Mouse (Mus musculus) lung, embryonic 16.5 days (tissue): Measurements from ENCODE around the gene Grtp1. TPM values are rescaled to one million over a fixed set of nuclear protein-coding genes. Genes with fewer than 3 reads are reported as not detected.
A peak's percentile ranks its signal among the peaks of the same experiment; 100 is the strongest.

Source experiments
- ATAC-seq: fragments of 200-750 bp; cut with Nextera tagmentation; 2 replicates; pipeline ENCODE4 v1.8.0; 2017; ENCODE audit warnings: low read depth, mild to moderate bottlenecking, moderate library complexity
- H3K27ac ChIP-seq: fragments of 300-500 bp; sonication (generic); 2 replicates; pipeline ENCODE4 v1.5.1; 2014; ENCODE audit warnings: mild to moderate bottlenecking, control low read depth, low read length
- H3K27me3 ChIP-seq: fragments of 300-500 bp; sonication (generic); 2 replicates; pipeline ENCODE4 v1.6.1; 2014; ENCODE audit warnings: low read depth, low read length, mixed read lengths; ENCODE audit not compliant: control insufficient read depth, insufficient read depth
- H3K36me3 ChIP-seq: fragments of 300-500 bp; sonication (generic); 2 replicates; pipeline ENCODE4 v1.6.1; 2014; ENCODE audit warnings: low read length; ENCODE audit not compliant: control insufficient read depth, insufficient read depth
- H3K4me1 ChIP-seq: fragments of 300-500 bp; sonication (generic); replicated peaks from 2 replicates; pipeline ENCODE4 v1.6.1; 2014; ENCODE audit warnings: low read length, mixed read lengths; ENCODE audit not compliant: control insufficient read depth, insufficient read depth
- H3K4me2 ChIP-seq: fragments of 300-500 bp; sonication (generic); 2 replicates; pipeline ENCODE4 v1.6.1; 2014; ENCODE audit warnings: low read depth, low read length, control low read depth
- H3K4me3 ChIP-seq: fragments of 300-500 bp; sonication (generic); 2 replicates; pipeline ENCODE4 v1.5.1; 2014; ENCODE audit warnings: mild to moderate bottlenecking, low read length, control low read depth
- H3K9ac ChIP-seq: fragments of 300-500 bp; sonication (generic); 2 replicates; pipeline ENCODE4 v1.6.1; 2014; ENCODE audit warnings: low read length, control low read depth
- H3K9me3 ChIP-seq: fragments of 300-500 bp; sonication (generic); 2 replicates; pipeline ENCODE4 v1.6.1; 2016; ENCODE audit warnings: low read length; ENCODE audit not compliant: control insufficient read depth
- WGBS: fragments of 180-500 bp; shearing (Covaris S2); extraction: QIAGEN DNeasy Blood & Tissue Kit; methylation state at CpG from one replicate; pipeline ENCODE4 v1.1.7; 2014; 5-methylcytosine and 5-hydroxymethylcytosine counted together
- polyA plus RNA-seq: library from polyadenylated mRNA; unstranded; fragments of >200 nt; fragmentation: Nextera tagmentation; extraction: Ambion mirVana; gene quantifications from 2 replicates; pipeline ENCODE4 v1.2.1, GENCODE M21; 2015

Grtp1 gene
- polyA plus RNA-seq, 1 experiment from 2014 or later: 4.5 TPM

DNA sequence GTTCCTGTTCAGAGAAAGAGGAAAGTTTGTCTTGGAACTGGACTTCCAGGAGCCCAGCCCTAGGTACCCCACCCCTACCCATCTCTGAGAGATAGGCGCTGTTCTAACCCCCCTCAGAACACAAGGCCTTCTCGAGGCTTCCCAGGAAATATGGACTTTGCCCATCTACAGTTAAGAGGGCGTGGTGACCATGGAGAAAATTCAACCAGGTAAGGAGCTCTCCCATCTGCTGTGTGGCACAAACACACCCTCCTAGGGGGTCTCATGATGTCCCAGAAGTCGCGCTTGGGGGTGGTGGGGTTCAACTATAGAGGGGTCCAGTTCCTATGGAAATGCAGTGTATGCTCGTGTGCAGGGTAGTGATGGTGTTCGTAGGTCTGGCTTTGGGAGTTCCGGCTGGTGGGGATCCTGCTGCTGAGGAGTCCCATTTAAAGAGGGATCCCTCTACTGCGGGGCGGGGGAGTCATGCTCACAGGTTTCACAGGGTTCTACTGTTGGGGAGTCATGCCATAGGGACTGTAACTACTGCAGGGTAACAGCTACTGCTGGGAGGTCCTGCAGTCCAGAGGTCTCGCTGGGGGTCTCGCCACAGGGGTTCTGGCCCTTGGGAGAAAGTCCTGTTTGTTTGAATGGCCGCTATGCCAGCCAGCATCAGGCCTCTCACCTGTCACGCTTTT, 897 bp downstream of the Grtp1 start:
- ATAC-seq: no peak

DNA sequence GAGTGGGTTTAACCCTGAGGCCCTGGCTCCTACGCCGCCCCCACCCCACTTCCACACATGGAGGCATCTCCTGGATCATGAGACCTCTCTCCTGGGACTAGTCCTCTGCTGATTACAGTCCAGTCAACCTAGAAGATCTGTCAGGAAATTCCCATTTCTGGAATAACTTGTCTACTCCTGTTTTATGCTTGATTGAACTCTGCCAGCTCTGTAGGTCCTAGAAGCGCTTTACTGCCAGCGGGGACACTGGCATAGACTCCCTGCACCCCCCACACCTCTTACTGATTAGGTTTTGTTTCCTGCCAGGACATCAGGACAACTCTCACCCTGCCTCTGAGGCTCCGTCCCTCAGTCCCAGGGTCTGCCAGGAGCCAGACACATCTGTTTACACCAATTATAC, 2.9 kb downstream of the Grtp1 start:
- no peak overlapping the region for H3K4me3 ChIP-seq
- no peaks in the 10 kb centered on the region for H3K9me3 ChIP-seq
- peaks cover 23% of the 10 kb centered on the region for H3K27me3 ChIP-seq
- H3K36me3 ChIP-seq: no peaks in the 10 kb centered on the region
- no peak overlapping the region for H3K4me2 ChIP-seq
- peaks cover 4% of the 10 kb centered on the region; the same call in 1 of the 2 replicates for H3K4me1 ChIP-seq
- no peak overlapping the region for H3K27ac ChIP-seq
- ATAC-seq: no peak
- WGBS: 81% methylated on average over 5 of the region's 5 CpGs
- no peak overlapping the region for H3K9ac ChIP-seq

More for the DNA sequence above, 897 bp downstream of the Grtp1 start:
- peak overlapping the region; percentile 55 for H3K4me3 ChIP-seq
- 25% methylated on average over 14 of the region's 14 CpGs for WGBS
- no peak overlapping the region for H3K9ac ChIP-seq
- H3K36me3 ChIP-seq: no peaks in the 10 kb centered on the region
- peaks cover 27% of the 10 kb centered on the region for H3K27me3 ChIP-seq
- peaks cover 4% of the 10 kb centered on the region; the same call in 1 of the 2 replicates for H3K4me1 ChIP-seq
- H3K9me3 ChIP-seq: no peaks in the 10 kb centered on the region
- H3K27ac ChIP-seq: no peak overlapping the region
- peak overlapping the region; percentile 73 for H3K4me2 ChIP-seq

- Histone ChIP-seq H3K36me3 (no peaks in the 10 kb centered on the region), H3K9ac (no peak overlapping the region), H3K9me3 (no peaks in the 10 kb centered on the region), H3K27ac (no peak overlapping the region), H3K4me2 (no peak overlapping the region), H3K4me1 (no peaks in the 10 kb centered on the region), H3K27me3 (peaks cover 10% of the 10 kb centered on the region), H3K4me3 (no peak overlapping the region)
- ATAC-seq: no peak
- 44% methylated on average over 10 of the region's 10 CpGs for WGBS
Measured at GRCm38 (mm10) chr8:13194818-13195217, 5.6 kb downstream of the Grtp1 start.

GRCm38 (mm10) chr8:13190235-13190634, 10.2 kb downstream of the Grtp1 start:
- H3K36me3 ChIP-seq: no peaks in the 10 kb centered on the region
- H3K4me2 ChIP-seq: no peak overlapping the region
- no peak overlapping the region for H3K9ac ChIP-seq
- H3K4me1 ChIP-seq: no peaks in the 10 kb centered on the region
- H3K4me3 ChIP-seq: no peak overlapping the region
- no peaks in the 10 kb centered on the region for H3K9me3 ChIP-seq
- no peaks in the 10 kb centered on the region for H3K27me3 ChIP-seq
- no peak overlapping the region for H3K27ac ChIP-seq
- WGBS: 76% methylated on average over 8 of the region's 8 CpGs
- ATAC-seq: no peak

DNA sequence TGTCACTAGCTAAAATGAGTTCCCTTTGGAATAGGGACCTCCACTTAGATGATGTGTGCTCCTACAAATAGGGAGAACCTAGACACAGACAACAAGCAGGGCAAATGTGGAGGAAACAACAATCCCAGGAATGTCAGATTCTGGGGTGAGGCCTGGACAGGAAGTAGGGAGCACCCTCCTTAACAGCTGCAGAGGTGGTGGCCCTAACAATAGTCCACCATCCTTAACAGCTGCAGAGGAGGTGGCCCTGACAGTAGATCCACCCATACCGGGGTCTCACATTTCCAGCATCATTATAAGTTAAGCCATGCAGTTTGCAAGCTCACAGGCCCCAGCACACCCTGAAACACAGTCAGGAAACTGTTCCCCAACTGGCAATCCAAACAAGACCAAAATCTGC, 11.6 kb downstream of the Grtp1 start:
- Histone ChIP-seq H3K36me3 (no peaks in the 10 kb centered on the region), H3K4me1 (no peaks in the 10 kb centered on the region), H3K9ac (no peak overlapping the region), H3K27me3 (no peaks in the 10 kb centered on the region), H3K4me3 (no peak overlapping the region), H3K9me3 (no peaks in the 10 kb centered on the region), H3K4me2 (no peak overlapping the region), H3K27ac (no peak overlapping the region)
- WGBS: 79% methylated on average over 1 of the region's 1 CpGs
- ATAC-seq: no peak

GRCm38 (mm10) chr8:13188052-13188555, 12.3 kb downstream of the Grtp1 start:
- H3K27ac ChIP-seq: no peak overlapping the region
- H3K36me3 ChIP-seq: no peaks in the 10 kb centered on the region
- H3K4me1 ChIP-seq: no peaks in the 10 kb centered on the region
- no peak for ATAC-seq
- H3K4me3 ChIP-seq: no peak overlapping the region
- H3K9ac ChIP-seq: no peak overlapping the region
- no peak overlapping the region for H3K4me2 ChIP-seq
- WGBS: 89% methylated on average over 13 of the region's 13 CpGs
- no peaks in the 10 kb centered on the region for H3K27me3 ChIP-seq
- no peaks in the 10 kb centered on the region for H3K9me3 ChIP-seq

GRCm38 (mm10) chr8:13187638-13188037, 12.8 kb downstream of the Grtp1 start:
- H3K4me2 ChIP-seq: no peak overlapping the region
- no peak overlapping the region for H3K9ac ChIP-seq
- H3K36me3 ChIP-seq: no peaks in the 10 kb centered on the region
- 64% methylated on average over 7 of the region's 7 CpGs for WGBS
- no peak for ATAC-seq
- no peaks in the 10 kb centered on the region for H3K4me1 ChIP-seq
- H3K9me3 ChIP-seq: no peaks in the 10 kb centered on the region
- no peak overlapping the region for H3K4me3 ChIP-seq
- no peaks in the 10 kb centered on the region for H3K27me3 ChIP-seq
- H3K27ac ChIP-seq: no peak overlapping the region

DNA sequence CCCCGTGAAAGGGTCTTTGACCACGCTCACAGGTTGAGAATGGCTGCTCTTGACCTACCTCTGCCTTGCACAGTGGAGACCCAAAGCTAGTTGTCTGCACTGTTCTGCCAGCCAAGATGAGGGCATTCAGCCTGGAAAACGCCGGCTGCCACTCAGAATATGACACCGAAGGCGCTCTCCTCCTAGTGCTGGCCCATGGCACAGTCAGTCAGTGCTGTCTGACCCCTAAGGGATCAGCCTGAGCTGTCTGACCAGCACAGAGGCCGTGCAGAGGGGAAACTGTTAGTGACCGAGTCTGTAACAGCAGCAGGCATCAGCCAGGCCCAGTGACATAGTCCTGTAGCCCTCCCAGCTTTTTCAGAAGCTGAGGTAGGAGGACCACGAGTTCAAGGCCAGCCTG, 13.2 kb downstream of the Grtp1 start:
- no peaks in the 10 kb centered on the region for H3K4me1 ChIP-seq
- H3K9ac ChIP-seq: no peak overlapping the region
- H3K27ac ChIP-seq: no peak overlapping the region
- H3K36me3 ChIP-seq: no peaks in the 10 kb centered on the region
- 66% methylated on average over 9 of the region's 9 CpGs for whole genome bisulfite sequencing
- H3K4me3 ChIP-seq: no peak overlapping the region
- no peak for ATAC-seq
- no peaks in the 10 kb centered on the region for H3K9me3 ChIP-seq
- H3K4me2 ChIP-seq: no peak overlapping the region
- no peaks in the 10 kb centered on the region for H3K27me3 ChIP-seq

DNA sequence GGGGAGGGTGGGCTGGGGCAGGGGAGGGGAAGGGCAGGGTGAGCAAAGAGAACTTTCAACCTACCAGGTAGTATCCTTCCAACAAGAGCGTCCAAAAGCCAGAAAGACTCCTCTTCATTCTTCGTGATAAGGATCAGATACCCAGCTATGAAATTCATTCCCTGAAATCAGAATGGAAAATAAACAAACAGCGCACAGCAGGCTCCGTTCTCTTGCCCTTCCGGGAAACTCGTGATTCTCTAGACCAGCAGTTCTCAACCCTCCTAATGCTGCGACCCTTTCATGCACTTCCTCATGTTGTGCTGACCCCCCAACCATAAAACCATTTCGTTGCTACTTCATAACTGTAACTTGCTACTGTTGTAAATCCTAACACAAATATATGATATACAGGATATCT, 13.6 kb downstream of the Grtp1 start:
- Histone ChIP-seq H3K9ac (no peak overlapping the region), H3K4me2 (no peak overlapping the region), H3K27me3 (no peaks in the 10 kb centered on the region), H3K27ac (no peak overlapping the region), H3K4me1 (no peaks in the 10 kb centered on the region), H3K9me3 (no peaks in the 10 kb centered on the region), H3K4me3 (no peak overlapping the region), H3K36me3 (no peaks in the 10 kb centered on the region)
- 69% methylated on average over 8 of the region's 8 CpGs for WGBS
- ATAC-seq: no peak

GRCm38 (mm10) chr8:13181691-13181976, 18.8 kb downstream of the Grtp1 start:
- WGBS: 50% methylated on average over 2 of the region's 2 CpGs
- Histone ChIP-seq H3K4me3 (no peak overlapping the region), H3K9me3 (no peaks in the 10 kb centered on the region), H3K9ac (no peak overlapping the region), H3K36me3 (peaks cover 2% of the 10 kb centered on the region; the same call in 1 of the 2 replicates), H3K27ac (no peak overlapping the region), H3K27me3 (no peaks in the 10 kb centered on the region), H3K4me1 (no peaks in the 10 kb centered on the region), H3K4me2 (no peak overlapping the region)
- ATAC-seq: no peak
